Mouse (Mus musculus) limb, embryonic 11.5 days (tissue): ENCODE measurements at regions not wholly inside any gene's neighbourhood (a gene's known extent, or its start where the extent isn't known, plus 50 kb on each side); places are given as distances from the start of the nearest gene placed in this dataset.

Experiments
- ATAC-seq: fragments of 200-750 bp; cut with Nextera tagmentation; 2 replicates; pipeline ENCODE4 v1.8.0; 2017; ENCODE audit warnings: low read depth; ENCODE audit not compliant: insufficient number of reproducible peaks, low FRiP score, low TSS enrichment
- DNase-seq: peaks from one replicate; pipeline ENCODE4 v3.0.0-alpha.2; 2015; ENCODE audit warnings: low spot score
- H3K27ac ChIP-seq: fragments of 300-500 bp; sonication (generic); replicated peaks from 2 replicates; pipeline ENCODE4 v1.5.1; 2014; ENCODE audit warnings: low read depth, mild to moderate bottlenecking, low read length
- H3K27me3 ChIP-seq: fragments of 300-500 bp; sonication (generic); 2 replicates; pipeline ENCODE4 v1.6.1; 2014; ENCODE audit warnings: mild to moderate bottlenecking, low read length, mixed read lengths; ENCODE audit not compliant: control insufficient read depth, insufficient read depth
- H3K36me3 ChIP-seq: fragments of 300-500 bp; sonication (generic); 2 replicates; pipeline ENCODE4 v1.6.1; 2014; ENCODE audit warnings: mild to moderate bottlenecking, low read length, moderate library complexity, mixed read lengths; ENCODE audit not compliant: control insufficient read depth, insufficient read depth
- H3K4me1 ChIP-seq: fragments of 300-500 bp; sonication (generic); 2 replicates; pipeline ENCODE4 v1.6.1; 2014; ENCODE audit warnings: low read length, mixed read lengths; ENCODE audit not compliant: control insufficient read depth, insufficient read depth
- H3K4me2 ChIP-seq: fragments of 300-500 bp; sonication (generic); 2 replicates; pipeline ENCODE4 v1.6.1; 2014; ENCODE audit warnings: low read depth, mild to moderate bottlenecking, moderate library complexity; ENCODE audit not compliant: severe bottlenecking
- H3K4me3 ChIP-seq: fragments of 300-500 bp; sonication (generic); 2 replicates; pipeline ENCODE4 v1.5.1; 2014; ENCODE audit warnings: low read depth, low read length
- H3K9ac ChIP-seq: fragments of 300-500 bp; sonication (generic); 2 replicates; pipeline ENCODE4 v1.6.1; 2014; ENCODE audit warnings: mild to moderate bottlenecking, low read length
- H3K9me3 ChIP-seq: fragments of 300-500 bp; sonication (generic); 2 replicates; pipeline ENCODE4 v1.6.1; 2016; ENCODE audit warnings: low read length; ENCODE audit not compliant: control insufficient read depth
- WGBS: fragments of 180-500 bp; shearing (Covaris S2); extraction: QIAGEN DNeasy Blood & Tissue Kit; methylation state at CpG from one replicate; pipeline ENCODE4 v1.1.7; 2014; 5-methylcytosine and 5-hydroxymethylcytosine counted together

GRCm38 (mm10) chr7:124941527-124941926 lies 502.9 kb upstream of the Kdm8 start:
- H3K27me3 ChIP-seq: no peaks in the 10 kb centered on the region
- WGBS: 76% methylated on average over 4 of the region's 4 CpGs
- H3K4me2 ChIP-seq: no peak overlapping the region
- H3K27ac ChIP-seq: no peak overlapping the region
- H3K36me3 ChIP-seq: no peaks in the 10 kb centered on the region
- no peak overlapping the region for H3K9ac ChIP-seq
- DNase-seq: no peak
- no peaks in the 10 kb centered on the region for H3K4me1 ChIP-seq
- no peak overlapping the region for H3K4me3 ChIP-seq
- ATAC-seq: no peak
- H3K9me3 ChIP-seq: no peaks in the 10 kb centered on the region

GRCm38 (mm10) chr7:124946424-124946823 lies 498.1 kb upstream of the Kdm8 start:
- WGBS: 64% methylated on average over 1 of the region's 1 CpGs
- no peak for ATAC-seq
- Histone ChIP-seq H3K4me1 (no peaks in the 10 kb centered on the region), H3K4me3 (no peak overlapping the region), H3K4me2 (no peak overlapping the region), H3K27ac (no peak overlapping the region), H3K27me3 (no peaks in the 10 kb centered on the region), H3K9me3 (no peaks in the 10 kb centered on the region), H3K36me3 (no peaks in the 10 kb centered on the region), H3K9ac (no peak overlapping the region)
- no peak for DNase-seq

- no peak for ATAC-seq
- H3K4me2 ChIP-seq: no peak overlapping the region
- H3K27me3 ChIP-seq: no peaks in the 10 kb centered on the region
- H3K9ac ChIP-seq: no peak overlapping the region
- H3K9me3 ChIP-seq: no peaks in the 10 kb centered on the region; the same call in 1 of the 2 replicates
- no peaks in the 10 kb centered on the region for H3K4me1 ChIP-seq
- H3K36me3 ChIP-seq: no peaks in the 10 kb centered on the region
- no peak overlapping the region for H3K27ac ChIP-seq
- DNase-seq: no peak
- H3K4me3 ChIP-seq: no peak overlapping the region
- 86% methylated on average over 6 of the region's 6 CpGs for WGBS
These were observed 487.1 kb upstream of the Kdm8 start for GRCm38 (mm10) chr7:124957329-124957728.

- H3K4me1 ChIP-seq: no peaks in the 10 kb centered on the region
- DNase-seq (no peak), ATAC-seq (no peak)
- no peaks in the 10 kb centered on the region for H3K36me3 ChIP-seq
- H3K4me2 ChIP-seq: no peak overlapping the region
- WGBS: 86% methylated on average over 5 of the region's 5 CpGs
- H3K27ac ChIP-seq: no peak overlapping the region
- no peak overlapping the region for H3K9ac ChIP-seq
- no peaks in the 10 kb centered on the region for H3K9me3 ChIP-seq
- H3K27me3 ChIP-seq: no peaks in the 10 kb centered on the region
- no peak overlapping the region for H3K4me3 ChIP-seq
These were observed 469.5 kb upstream of the Kdm8 start for GRCm38 (mm10) chr7:124974870-124975488.

GRCm38 (mm10) chr7:124989456-124989855 lies 455.0 kb upstream of the Kdm8 start:
- H3K4me1 ChIP-seq: no peaks in the 10 kb centered on the region
- WGBS: 78% methylated on average over 5 of the region's 5 CpGs
- H3K27ac ChIP-seq: no peak overlapping the region
- ATAC-seq (no peak), DNase-seq (peak; percentile 38)
- no peak overlapping the region for H3K4me3 ChIP-seq
- H3K9ac ChIP-seq: no peak overlapping the region
- no peak overlapping the region for H3K4me2 ChIP-seq
- no peaks in the 10 kb centered on the region for H3K36me3 ChIP-seq
- H3K27me3 ChIP-seq: no peaks in the 10 kb centered on the region
- H3K9me3 ChIP-seq: no peaks in the 10 kb centered on the region

GRCm38 (mm10) chr7:124990695-124991094 lies 453.8 kb upstream of the Kdm8 start:
- Histone ChIP-seq H3K4me3 (no peak overlapping the region), H3K4me1 (no peaks in the 10 kb centered on the region), H3K9ac (no peak overlapping the region), H3K27ac (no peak overlapping the region), H3K9me3 (no peaks in the 10 kb centered on the region), H3K27me3 (no peaks in the 10 kb centered on the region), H3K36me3 (no peaks in the 10 kb centered on the region), H3K4me2 (no peak overlapping the region)
- 22% methylated on average over 13 of the region's 13 CpGs for WGBS
- ATAC-seq (no peak), DNase-seq (peak; percentile 31)

- no peak for ATAC-seq
- no peak for DNase-seq
- Histone ChIP-seq H3K27me3 (no peaks in the 10 kb centered on the region), H3K4me2 (no peak overlapping the region), H3K9ac (no peak overlapping the region), H3K27ac (no peak overlapping the region), H3K9me3 (no peaks in the 10 kb centered on the region), H3K4me1 (no peaks in the 10 kb centered on the region), H3K36me3 (no peaks in the 10 kb centered on the region), H3K4me3 (no peak overlapping the region)
- WGBS: 93% methylated on average over 1 of the region's 1 CpGs
These were observed 447.9 kb upstream of the Kdm8 start for GRCm38 (mm10) chr7:124996538-124996937.

- Histone ChIP-seq H3K27ac (no peak overlapping the region), H3K9me3 (no peaks in the 10 kb centered on the region), H3K4me1 (no peaks in the 10 kb centered on the region), H3K27me3 (no peaks in the 10 kb centered on the region), H3K36me3 (no peaks in the 10 kb centered on the region), H3K9ac (no peak overlapping the region), H3K4me2 (no peak overlapping the region), H3K4me3 (no peak overlapping the region)
- ATAC-seq (no peak), DNase-seq (no peak)
These were observed 443.8 kb upstream of the Kdm8 start for GRCm38 (mm10) chr7:125000669-125001068.

- no peak overlapping the region for H3K4me2 ChIP-seq
- 90% methylated on average over 3 of the region's 3 CpGs for WGBS
- H3K36me3 ChIP-seq: no peaks in the 10 kb centered on the region
- H3K9me3 ChIP-seq: no peaks in the 10 kb centered on the region
- no peak overlapping the region for H3K4me3 ChIP-seq
- H3K9ac ChIP-seq: no peak overlapping the region
- DNase-seq (no peak), ATAC-seq (no peak)
- H3K4me1 ChIP-seq: no peaks in the 10 kb centered on the region
- no peaks in the 10 kb centered on the region for H3K27me3 ChIP-seq
- no peak overlapping the region for H3K27ac ChIP-seq
These were observed 438.8 kb upstream of the Kdm8 start for GRCm38 (mm10) chr7:125005638-125006037.
